Comparison of ENCODE assay signal across 24 mouse cellular contexts in genomic region chr2:174609892-174610291, GRCm38 (mm10). TPM values are rescaled to one million over a fixed set of nuclear protein-coding genes. Genes with fewer than 3 reads are reported as not detected.
"Had no signal": no experiment of that assay in that cellular context is flagged by ENCODE, and none has a peak within 500 bp of the region (broad histone marks: within the 10 kb centered on the region; RNA-seq: fewer than 3 reads in every experiment).

No protein-coding gene starts in this region.

- ATAC-seq: hindbrain, embryonic 16.5 days; inflammation-experienced regulatory T-cells, adult 6 months; intestine, embryonic 15.5 days; intestine, postnatal 0 days; liver, postnatal 0 days had no signal

- DNase-seq: gastrocnemius, postnatal 10 days; gastrocnemius, postnatal 25 days; heart, adult 18-20 months; heart, postnatal 10 days; heart, postnatal 4 days; kidney, adult 18-20 months; kidney, postnatal 10 days; kidney, postnatal 25 days; kidney, postnatal 4 days; liver; liver, embryonic 13.5 days; liver, postnatal 0 days had no signal

RNA-seq across cellular contexts. Expression of gene Zfp831, which starts 33.4 kb away (rescaled TPM):
- polyA plus RNA-seq: heart, embryonic 10.5 days; heart, embryonic 12.5 days; hindbrain, embryonic 10.5 days; hindbrain, embryonic 14.5 days; hindbrain, embryonic 16.5 days; intestine, postnatal 0 days; kidney, embryonic 14.5 days; limb, embryonic 10.5 days; limb, embryonic 12.5 days; liver, embryonic 11.5 days had no signal
